Mouse (Mus musculus) hindbrain, embryonic 13.5 days (tissue): ENCODE data around the gene Dguok. TPM values are rescaled to one million over a fixed set of nuclear protein-coding genes. Genes with fewer than 3 reads are reported as not detected.

ENCODE experiments used
- ATAC-seq: fragments of 200-750 bp; cut with Nextera tagmentation; 2 replicates; pipeline ENCODE4 v1.8.0; 2017; ENCODE audit warnings: moderate TSS enrichment; ENCODE audit not compliant: low FRiP score
- H3K27ac ChIP-seq: fragments of 300-500 bp; sonication (generic); 2 replicates; pipeline ENCODE4 v1.5.1; 2015; ENCODE audit warnings: inconsistent platforms, mild to moderate bottlenecking, moderate library complexity
- H3K27me3 ChIP-seq: fragments of 300-500 bp; sonication (generic); 2 replicates; pipeline ENCODE4 v1.6.1; 2015; ENCODE audit warnings: mild to moderate bottlenecking, inconsistent platforms
- H3K36me3 ChIP-seq: fragments of 300-500 bp; sonication (generic); 2 replicates; pipeline ENCODE4 v1.6.1; 2015; ENCODE audit warnings: mild to moderate bottlenecking, inconsistent platforms
- H3K4me1 ChIP-seq: fragments of 300-500 bp; sonication (generic); replicated peaks from 2 replicates; pipeline ENCODE4 v1.6.1; 2015; ENCODE audit warnings: inconsistent platforms
- H3K4me2 ChIP-seq: fragments of 300-500 bp; sonication (generic); 2 replicates; pipeline ENCODE4 v1.6.1; 2015; ENCODE audit warnings: inconsistent platforms, mild to moderate bottlenecking, moderate library complexity
- H3K4me3 ChIP-seq: fragments of 300-500 bp; sonication (generic); 2 replicates; pipeline ENCODE4 v1.5.1; 2015; ENCODE audit warnings: mild to moderate bottlenecking, inconsistent platforms
- H3K9ac ChIP-seq: fragments of 300-500 bp; sonication (generic); 2 replicates; pipeline ENCODE4 v1.6.1; 2015; ENCODE audit warnings: mild to moderate bottlenecking, inconsistent platforms
- H3K9me3 ChIP-seq: fragments of 300-500 bp; sonication (generic); 2 replicates; pipeline ENCODE4 v1.6.1; 2016; ENCODE audit warnings: inconsistent platforms
- WGBS: fragments of 180-500 bp; shearing (Covaris S2); methylation state at CpG from one replicate; pipeline ENCODE4 v1.1.7; 2015; 5-methylcytosine and 5-hydroxymethylcytosine counted together
- polyA plus RNA-seq: library from polyadenylated mRNA; unstranded; fragments of >200 nt; fragmentation: Nextera tagmentation; extraction: Ambion mirVana; gene quantifications from 2 replicates; pipeline ENCODE4 v1.2.1, GENCODE M21; 2015

Gene Dguok
- polyA plus RNA-seq, 1 experiment from 2014 or later, result 69.7 TPM

DNA sequence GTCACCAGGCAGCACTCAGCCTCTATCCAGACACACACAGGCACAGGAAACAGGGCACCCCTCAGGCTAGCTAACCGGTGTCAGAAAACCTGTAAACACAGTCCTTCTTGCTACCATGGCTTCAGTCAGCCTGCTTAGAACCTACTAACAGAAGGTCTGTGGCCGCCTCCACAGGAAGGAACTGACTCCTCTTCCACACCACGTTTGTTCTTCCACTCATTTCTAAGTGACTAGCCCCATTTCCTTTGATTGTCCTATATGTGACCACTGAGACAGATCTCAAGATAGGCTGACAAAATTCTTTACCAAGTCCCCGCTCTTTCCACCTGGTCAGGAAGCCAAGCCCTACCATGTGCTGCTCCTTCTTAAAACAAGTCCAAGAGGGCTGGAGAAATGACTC is 57.9 kb downstream of the Dguok start:
- Histone ChIP-seq H3K36me3 (peaks cover 40% of the 10 kb centered on the region), H3K9me3 (no peaks in the 10 kb centered on the region), H3K4me2 (no peak overlapping the region), H3K27ac (no peak overlapping the region; the same call in 1 of the 2 replicates), H3K4me1 (peaks cover 97% of the 10 kb centered on the region), H3K4me3 (no peak overlapping the region), H3K27me3 (no peaks in the 10 kb centered on the region), H3K9ac (no peak overlapping the region; the same call in 1 of the 2 replicates)
- WGBS, result 83% methylated on average over 4 of the region's 4 CpGs
- ATAC-seq, result no peak

- Histone ChIP-seq H3K4me1 (peaks cover 97% of the 10 kb centered on the region), H3K9ac (no peak overlapping the region), H3K4me3 (no peak overlapping the region), H3K4me2 (no peak overlapping the region), H3K9me3 (no peaks in the 10 kb centered on the region), H3K27ac (no peak overlapping the region), H3K36me3 (peaks cover 40% of the 10 kb centered on the region), H3K27me3 (no peaks in the 10 kb centered on the region)
- WGBS, result 86% methylated on average over 7 of the region's 7 CpGs
- ATAC-seq, result no peak
These were observed 59.7 kb downstream of the Dguok start for GRCm38 (mm10) chr6:83447031-83447430.

DNA sequence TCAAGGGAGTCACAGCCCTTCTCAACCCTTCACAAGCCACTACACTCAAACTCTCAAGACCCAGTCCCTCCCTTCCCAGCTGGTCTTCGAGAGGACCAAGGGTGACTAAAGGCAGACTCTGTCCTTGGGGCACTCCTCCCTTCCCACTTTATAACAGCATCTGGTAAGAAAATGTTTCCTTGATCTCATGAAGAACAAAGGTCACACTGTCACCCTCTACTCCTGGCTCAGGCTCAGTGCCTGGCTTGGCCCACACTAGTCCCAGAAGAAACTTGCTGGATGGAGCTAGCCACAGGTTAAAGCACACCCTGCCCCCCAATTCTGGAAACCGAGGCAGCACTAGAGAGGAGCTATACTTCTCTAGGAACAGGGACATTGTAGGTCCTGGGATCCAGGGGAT is 61.0 kb downstream of the Dguok start:
- WGBS, result 82% methylated on average over 2 of the region's 2 CpGs
- no peak overlapping the region for H3K27ac ChIP-seq

DNA sequence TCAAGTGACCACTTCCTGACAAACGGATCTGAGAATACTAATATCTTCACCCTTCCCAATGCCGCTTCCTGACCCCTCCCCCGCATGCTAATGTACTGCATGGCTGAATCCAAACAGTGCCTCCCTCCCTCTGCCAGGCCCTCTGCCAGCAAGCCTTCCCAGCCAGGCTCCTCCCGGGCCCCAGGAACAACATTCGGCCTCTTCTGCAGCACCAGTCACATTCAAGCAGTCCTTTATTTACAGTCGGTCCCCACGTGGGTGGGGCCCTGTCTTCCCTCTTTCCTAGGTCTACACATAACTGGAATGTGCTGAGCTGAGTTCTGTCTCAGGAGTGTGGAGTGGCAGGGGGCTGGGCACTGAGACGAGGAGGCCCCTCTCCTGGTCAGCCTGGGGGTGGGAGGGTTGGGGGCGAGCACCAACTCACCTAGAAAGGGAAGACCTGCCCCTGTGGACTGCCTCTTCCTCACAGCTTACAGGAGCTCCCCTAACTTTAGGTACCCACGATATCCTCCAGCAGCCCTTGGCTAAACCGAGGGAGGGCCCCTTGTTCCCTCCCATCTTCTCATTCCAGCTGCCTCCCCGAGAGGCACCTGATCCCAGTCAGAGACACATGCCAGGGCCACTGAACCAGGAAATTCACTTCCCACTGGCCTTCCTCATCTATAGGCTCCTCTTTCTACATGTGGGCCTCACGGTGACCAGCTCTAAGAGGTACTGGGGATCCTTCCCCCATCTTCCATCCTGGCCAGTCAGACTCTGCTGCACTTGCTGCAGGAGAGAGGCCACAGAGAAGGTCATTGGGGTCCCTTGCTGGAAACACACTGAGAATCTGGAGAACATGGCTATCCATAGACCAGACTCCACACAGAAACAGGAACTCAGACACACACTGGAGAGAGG is 63.1 kb downstream of the Dguok start:
- Histone ChIP-seq H3K9me3 (no peaks in the 10 kb centered on the region), H3K9ac (peak overlapping the region; percentile 94), H3K27me3 (no peaks in the 10 kb centered on the region), H3K27ac (peak overlapping the region; percentile 99), H3K4me1 (peaks cover 89% of the 10 kb centered on the region), H3K4me2 (peak overlapping the region; percentile 88), H3K4me3 (peak overlapping the region; percentile 7; the same call in 1 of the 2 replicates), H3K36me3 (peaks cover 25% of the 10 kb centered on the region)
- WGBS, result 5% methylated on average over 13 of the region's 13 CpGs
- ATAC-seq, result peak; percentile 20

More for the DNA sequence above, 61.0 kb downstream of the Dguok start:
- no peak for ATAC-seq
- Histone ChIP-seq H3K4me3 (no peak overlapping the region), H3K36me3 (peaks cover 40% of the 10 kb centered on the region), H3K4me1 (peaks cover 90% of the 10 kb centered on the region), H3K9ac (no peak overlapping the region), H3K4me2 (no peak overlapping the region), H3K27me3 (no peaks in the 10 kb centered on the region), H3K9me3 (no peaks in the 10 kb centered on the region)

GRCm38 (mm10) chr6:83442639-83443038 is 64.1 kb downstream of the Dguok start:
- ATAC-seq, result no peak

GRCm38 (mm10) chr6:83441259-83442061 is 65.3 kb downstream of the Dguok start:
- Histone ChIP-seq H3K4me2 (peak overlapping the region; percentile 88), H3K4me1 (peaks cover 89% of the 10 kb centered on the region), H3K36me3 (peaks cover 9% of the 10 kb centered on the region), H3K27ac (peak overlapping the region; percentile 99), H3K27me3 (no peaks in the 10 kb centered on the region), H3K9ac (peak overlapping the region; percentile 94), H3K4me3 (peak overlapping the region; percentile 82), H3K9me3 (no peaks in the 10 kb centered on the region)
- peak; percentile 87 for ATAC-seq
- under 1% methylated on average over 44 of the region's 48 CpGs for WGBS

More at GRCm38 (mm10) chr6:83442639-83443038, 64.1 kb downstream of the Dguok start:
- H3K4me2 ChIP-seq, result peak overlapping the region; percentile 88
- H3K4me3 ChIP-seq, result peak overlapping the region; percentile 82
- peak overlapping the region; percentile 94 for H3K9ac ChIP-seq
- H3K36me3 ChIP-seq, result peaks cover 15% of the 10 kb centered on the region
- H3K27ac ChIP-seq, result peak overlapping the region; percentile 99
- no peaks in the 10 kb centered on the region for H3K9me3 ChIP-seq
- H3K4me1 ChIP-seq, result peaks cover 91% of the 10 kb centered on the region
- WGBS, result 33% methylated on average over 3 of the region's 3 CpGs
- H3K27me3 ChIP-seq, result no peaks in the 10 kb centered on the region

GRCm38 (mm10) chr6:83440510-83441258 is 66.1 kb downstream of the Dguok start:
- H3K9ac ChIP-seq, result peak overlapping the region; percentile 94
- ATAC-seq, result peak; percentile 57
- H3K4me2 ChIP-seq, result peak overlapping the region; percentile 88
- no peaks in the 10 kb centered on the region for H3K9me3 ChIP-seq
- H3K27me3 ChIP-seq, result no peaks in the 10 kb centered on the region
- H3K27ac ChIP-seq, result peak overlapping the region; percentile 99
- WGBS, result 2% methylated on average over 26 of the region's 26 CpGs
- peak overlapping the region; percentile 82 for H3K4me3 ChIP-seq
- H3K36me3 ChIP-seq, result peaks cover 5% of the 10 kb centered on the region; the same call in 1 of the 2 replicates
- H3K4me1 ChIP-seq, result peaks cover 87% of the 10 kb centered on the region

- peak overlapping the region; percentile 88 for H3K4me2 ChIP-seq
- H3K36me3 ChIP-seq, result peaks cover 7% of the 10 kb centered on the region; the same call in 1 of the 2 replicates
- H3K4me1 ChIP-seq, result peaks cover 87% of the 10 kb centered on the region
- ATAC-seq, result no peak
- no peaks in the 10 kb centered on the region for H3K9me3 ChIP-seq
- no peaks in the 10 kb centered on the region for H3K27me3 ChIP-seq
- H3K9ac ChIP-seq, result peak overlapping the region; percentile 94
- peak overlapping the region; percentile 82 for H3K4me3 ChIP-seq
- WGBS, result 11% methylated on average over 3 of the region's 3 CpGs
- H3K27ac ChIP-seq, result peak overlapping the region; percentile 99
These were observed 66.6 kb downstream of the Dguok start for GRCm38 (mm10) chr6:83440197-83440509.

- peaks cover 9% of the 10 kb centered on the region; the same call in 1 of the 2 replicates for H3K36me3 ChIP-seq
- peaks cover 87% of the 10 kb centered on the region for H3K4me1 ChIP-seq
- no peaks in the 10 kb centered on the region for H3K27me3 ChIP-seq
- WGBS, result 61% methylated on average over 5 of the region's 5 CpGs
- peak overlapping the region; percentile 94 for H3K9ac ChIP-seq
- peak overlapping the region; percentile 82 for H3K4me3 ChIP-seq
- peak overlapping the region; percentile 99 for H3K27ac ChIP-seq
- ATAC-seq, result no peak
- no peaks in the 10 kb centered on the region for H3K9me3 ChIP-seq
- peak overlapping the region; percentile 88 for H3K4me2 ChIP-seq
These were observed 67.0 kb downstream of the Dguok start for GRCm38 (mm10) chr6:83439781-83440180.

DNA sequence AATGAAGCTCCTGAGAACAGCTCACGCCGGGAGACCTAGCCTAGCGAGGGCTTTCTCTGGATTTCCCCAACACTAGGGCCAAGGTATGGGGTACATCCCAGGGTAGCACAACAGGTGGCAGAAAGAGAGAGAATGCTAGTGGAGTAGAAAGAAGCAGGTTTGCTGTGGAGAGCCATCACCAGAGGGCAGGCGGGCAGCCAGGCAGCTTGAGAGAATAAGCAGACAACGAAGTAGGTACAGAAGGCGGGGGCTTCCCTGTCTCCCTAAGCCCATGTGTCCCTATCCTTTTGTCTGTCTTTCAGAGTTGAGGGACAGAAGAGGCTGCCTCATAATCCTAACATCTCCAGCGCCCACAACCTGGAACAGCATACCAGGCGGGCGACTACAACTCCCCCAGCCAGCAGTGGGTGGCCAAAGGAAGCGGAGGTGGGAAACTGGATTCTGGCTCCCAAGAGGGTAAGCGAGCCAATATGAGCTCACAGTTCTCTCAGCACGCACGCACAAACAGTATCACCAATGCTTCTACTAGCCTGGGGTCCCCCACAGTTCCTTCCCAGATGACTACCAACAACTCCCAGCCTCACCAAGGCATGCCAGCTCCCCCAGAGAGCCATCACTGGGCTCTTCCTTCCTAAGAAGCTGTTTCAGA is 67.5 kb downstream of the Dguok start:
- H3K4me1 ChIP-seq, result peaks cover 86% of the 10 kb centered on the region
- 74% methylated on average over 13 of the region's 13 CpGs for WGBS

GRCm38 (mm10) chr6:83438584-83438983 is 68.2 kb downstream of the Dguok start:
- H3K9ac ChIP-seq, result peak overlapping the region; percentile 94
- peaks cover 10% of the 10 kb centered on the region; the same call in 1 of the 2 replicates for H3K36me3 ChIP-seq
- H3K27ac ChIP-seq, result 0 out of 2 replicates have a peak overlapping the region, but pooled peaks have one; percentile 40
- no peak for ATAC-seq
- WGBS, result 73% methylated on average over 3 of the region's 3 CpGs
- H3K9me3 ChIP-seq, result no peaks in the 10 kb centered on the region
- peak overlapping the region; percentile 82 for H3K4me3 ChIP-seq
- H3K4me2 ChIP-seq, result peak overlapping the region; percentile 88
- no peaks in the 10 kb centered on the region for H3K27me3 ChIP-seq
- peaks cover 86% of the 10 kb centered on the region for H3K4me1 ChIP-seq

More for the DNA sequence above, 67.5 kb downstream of the Dguok start:
- no peak for ATAC-seq
- H3K9me3 ChIP-seq, result no peaks in the 10 kb centered on the region
- H3K4me2 ChIP-seq, result peak overlapping the region; percentile 88
- peak overlapping the region; percentile 99 for H3K27ac ChIP-seq
- peak overlapping the region; percentile 94 for H3K9ac ChIP-seq
- H3K4me3 ChIP-seq, result peak overlapping the region; percentile 82
- peaks cover 10% of the 10 kb centered on the region; the same call in 1 of the 2 replicates for H3K36me3 ChIP-seq
- no peaks in the 10 kb centered on the region for H3K27me3 ChIP-seq
